Mouse (Mus musculus): ENCODE results near the gene Skap2.

DNA sequence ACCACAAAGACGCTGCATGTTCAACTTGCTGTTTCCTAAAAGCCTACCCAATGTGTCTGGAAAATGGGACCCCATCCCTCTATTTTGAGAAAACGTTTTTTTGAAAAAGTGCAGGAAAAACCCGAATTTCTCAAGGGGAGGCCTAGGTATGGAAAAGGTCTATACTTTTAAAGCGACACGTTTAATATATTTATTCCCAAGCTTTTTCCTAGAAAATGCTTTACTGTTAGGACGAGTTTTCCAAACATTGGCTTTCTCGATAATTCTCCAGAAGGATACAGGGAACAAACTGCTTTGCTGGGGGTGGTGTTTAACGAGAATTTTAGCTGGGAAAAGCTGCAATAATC is 6.8 kb downstream of the Skap2 start:
- TF ChIP-seq TCF3 (IDR thresholded peaks at IDR 0.05; ENCODE audit: insufficient read length, low read depth): no peak
- no peak for TF ChIP-seq MYOD1 (IDR thresholded peaks at IDR 0.05; ENCODE audit: control insufficient read depth in 1 of 3, insufficient read length in 2 of 3, low read depth in 2 of 3)
- TF ChIP-seq SRF (IDR thresholded peaks at IDR 0.05; ENCODE audit: control insufficient read depth, insufficient read length, low read depth): no peak

Measured in myocyte (in vitro differentiated cells).